Mouse (Mus musculus) intestine, embryonic 16.5 days (tissue): Measurements from ENCODE around the gene Ankar. TPM values are rescaled to one million over a fixed set of nuclear protein-coding genes. Genes with fewer than 3 reads are reported as not detected.

Experiments used
- ATAC-seq: fragments of 200-750 bp; cut with Nextera tagmentation; 2 replicates; pipeline ENCODE4 v1.8.0; 2017; ENCODE audit warnings: moderate TSS enrichment, moderate library complexity
- H3K27ac ChIP-seq: fragments of 300-500 bp; sonication (generic); 2 replicates; pipeline ENCODE4 v1.5.1; 2014; ENCODE audit warnings: mild to moderate bottlenecking, low read length
- H3K27me3 ChIP-seq: fragments of 300-500 bp; sonication (generic); replicated peaks from 2 replicates; pipeline ENCODE4 v1.6.1; 2014; ENCODE audit warnings: low read length, control low read depth, mixed read lengths; ENCODE audit not compliant: control insufficient read depth, insufficient read depth
- H3K36me3 ChIP-seq: fragments of 300-500 bp; sonication (generic); 2 replicates; pipeline ENCODE4 v1.6.1; 2014; ENCODE audit warnings: low read length, control low read depth; ENCODE audit not compliant: control insufficient read depth, insufficient read depth
- H3K4me1 ChIP-seq: fragments of 300-500 bp; sonication (generic); 2 replicates; pipeline ENCODE4 v1.6.1; 2014; ENCODE audit warnings: low read length, control low read depth, mixed read lengths; ENCODE audit not compliant: control insufficient read depth, insufficient read depth
- H3K4me2 ChIP-seq: fragments of 300-500 bp; sonication (generic); 2 replicates; pipeline ENCODE4 v1.6.1; 2014; ENCODE audit warnings: low read depth, low read length, control low read depth
- H3K4me3 ChIP-seq: fragments of 300-500 bp; sonication (generic); 2 replicates; pipeline ENCODE4 v1.5.1; 2014; ENCODE audit warnings: mild to moderate bottlenecking, low read length
- H3K9ac ChIP-seq: fragments of 300-500 bp; sonication (generic); 2 replicates; pipeline ENCODE4 v1.6.1; 2014; ENCODE audit warnings: low read depth, low read length
- H3K9me3 ChIP-seq: fragments of 300-500 bp; sonication (generic); 2 replicates; pipeline ENCODE4 v1.6.1; 2016; ENCODE audit warnings: low read length, control low read depth; ENCODE audit not compliant: control insufficient read depth
- WGBS: fragments of 180-500 bp; shearing (Covaris S2); extraction: QIAGEN DNeasy Blood & Tissue Kit; methylation state at CpG from one replicate; pipeline ENCODE4 v1.1.7; 2014; 5-methylcytosine and 5-hydroxymethylcytosine counted together
- polyA plus RNA-seq: library from polyadenylated mRNA; unstranded; fragments of >200 nt; fragmentation: Nextera tagmentation; extraction: Ambion mirVana; gene quantifications from 2 replicates; pipeline ENCODE4 v1.2.1, GENCODE M21; 2015

The Ankar gene
- polyA plus RNA-seq, 1 experiment from 2014 or later, result not detected

GRCm38 (mm10) chr1:72600778-72601177, 99.6 kb downstream of the Ankar start:
- Histone ChIP-seq H3K9ac (no peak overlapping the region), H3K4me3 (no peak overlapping the region), H3K4me2 (no peak overlapping the region), H3K9me3 (no peaks in the 10 kb centered on the region), H3K36me3 (peaks cover 6% of the 10 kb centered on the region), H3K27ac (no peak overlapping the region), H3K27me3 (no peaks in the 10 kb centered on the region), H3K4me1 (peaks cover 9% of the 10 kb centered on the region)
- ATAC-seq, result no peak
- 90% methylated on average over 5 of the region's 5 CpGs for WGBS

DNA sequence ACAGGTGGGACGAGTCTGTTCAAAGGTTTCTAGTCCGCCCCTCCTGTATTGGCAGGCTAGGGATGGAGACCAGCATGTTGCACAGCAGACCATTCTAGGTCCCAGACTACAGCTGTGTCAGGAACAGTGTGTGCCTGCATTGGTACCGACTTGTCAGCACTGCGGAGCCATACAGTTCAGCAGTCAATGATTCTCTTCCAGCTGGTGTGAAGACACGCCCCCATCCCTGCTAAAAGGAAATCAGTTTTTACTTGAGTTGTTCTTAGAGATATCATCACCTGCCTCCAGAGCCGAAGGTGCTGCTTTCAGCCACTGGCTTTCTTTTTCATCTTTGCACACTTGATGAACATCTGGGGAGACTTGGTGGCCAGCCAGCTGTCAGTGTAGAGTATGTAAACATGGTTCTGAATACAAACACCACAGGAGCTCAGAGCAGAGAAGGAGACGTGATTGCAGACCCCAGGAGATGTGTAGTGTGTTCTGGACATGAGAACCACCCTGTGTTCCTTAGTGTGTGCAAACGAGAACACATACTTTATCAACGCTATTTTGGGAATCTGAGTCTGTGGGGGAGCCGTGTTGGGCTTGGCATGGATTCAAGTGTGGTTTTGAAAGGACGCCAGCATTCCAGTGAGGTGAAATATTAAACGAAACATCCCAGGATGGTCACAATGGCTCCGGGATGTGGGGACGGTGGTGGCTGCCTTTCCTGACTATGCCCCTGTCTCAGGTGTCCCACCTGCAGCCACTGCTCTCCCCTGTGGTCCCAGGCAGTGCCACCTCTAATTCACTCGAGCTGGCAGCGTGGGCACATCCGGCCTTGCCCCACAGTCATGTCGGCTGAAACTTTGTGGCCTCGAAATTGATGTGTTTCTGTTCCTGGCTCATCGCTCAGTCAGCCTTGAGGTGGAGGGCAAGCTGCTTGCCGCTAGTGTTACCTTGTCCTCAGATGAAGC, 101.0 kb downstream of the Ankar start:
- peak; percentile 81 for ATAC-seq
- no peak overlapping the region for H3K9ac ChIP-seq
- H3K9me3 ChIP-seq, result no peaks in the 10 kb centered on the region
- WGBS, result 56% methylated on average over 21 of the region's 21 CpGs
- no peak overlapping the region for H3K4me3 ChIP-seq
- no peak overlapping the region for H3K4me2 ChIP-seq
- peaks cover 6% of the 10 kb centered on the region for H3K36me3 ChIP-seq
- H3K27ac ChIP-seq, result peak overlapping the region; percentile 9
- H3K4me1 ChIP-seq, result peaks cover 9% of the 10 kb centered on the region
- H3K27me3 ChIP-seq, result no peaks in the 10 kb centered on the region

DNA sequence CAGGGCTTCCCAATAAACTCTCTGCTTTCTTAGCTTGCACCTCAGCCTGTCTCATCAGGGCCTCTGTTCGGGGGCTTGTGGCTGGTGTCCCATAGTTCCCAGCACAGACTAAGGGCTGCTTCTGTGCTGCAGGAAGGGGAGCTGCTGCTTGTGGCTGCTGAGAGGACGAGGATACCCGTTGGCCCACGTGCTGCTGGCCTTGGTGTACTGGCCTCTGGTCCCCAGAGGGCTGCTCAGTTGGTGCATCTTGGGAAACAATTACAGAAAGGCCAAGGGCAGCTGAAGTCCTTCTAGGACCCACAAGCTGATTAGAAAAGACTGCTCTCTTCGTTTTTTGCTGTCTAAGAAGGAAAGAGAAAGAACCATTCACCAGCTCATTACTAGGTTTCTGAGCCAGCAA, 104.1 kb downstream of the Ankar start:
- no peaks in the 10 kb centered on the region for H3K27me3 ChIP-seq
- WGBS, result 87% methylated on average over 5 of the region's 5 CpGs
- H3K4me2 ChIP-seq, result no peak overlapping the region

DNA sequence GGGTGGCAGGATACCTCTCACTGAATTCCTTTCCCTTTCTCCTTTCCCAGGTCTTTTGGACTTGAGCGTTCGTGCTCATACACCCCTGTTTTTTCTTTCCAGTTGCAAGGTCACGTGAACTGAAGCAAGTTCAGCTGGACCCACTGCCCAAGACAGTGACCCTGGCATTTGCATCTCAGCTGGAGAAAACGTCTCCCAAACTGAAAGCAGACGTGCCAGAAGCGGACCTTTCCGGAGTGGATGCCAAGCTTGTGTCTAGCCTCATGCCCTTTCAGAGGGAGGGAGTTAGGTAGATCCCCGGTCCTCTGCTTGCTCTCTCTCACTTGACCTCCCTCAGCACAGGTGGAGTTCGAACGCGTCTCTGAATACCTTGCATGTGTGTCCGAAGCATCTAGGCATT, 104.7 kb downstream of the Ankar start:
- no peak for ATAC-seq
- Histone ChIP-seq H3K4me1 (peaks cover 9% of the 10 kb centered on the region), H3K9me3 (no peaks in the 10 kb centered on the region), H3K4me2 (no peak overlapping the region), H3K9ac (no peak overlapping the region), H3K4me3 (no peak overlapping the region), H3K36me3 (peaks cover 6% of the 10 kb centered on the region), H3K27me3 (no peaks in the 10 kb centered on the region), H3K27ac (no peak overlapping the region)
- WGBS, result 91% methylated on average over 12 of the region's 12 CpGs

More for the DNA sequence above, 104.1 kb downstream of the Ankar start:
- Histone ChIP-seq H3K4me3 (no peak overlapping the region), H3K9me3 (no peaks in the 10 kb centered on the region), H3K36me3 (peaks cover 8% of the 10 kb centered on the region), H3K27ac (no peak overlapping the region), H3K4me1 (peaks cover 9% of the 10 kb centered on the region), H3K9ac (no peak overlapping the region)
- ATAC-seq, result no peak

DNA sequence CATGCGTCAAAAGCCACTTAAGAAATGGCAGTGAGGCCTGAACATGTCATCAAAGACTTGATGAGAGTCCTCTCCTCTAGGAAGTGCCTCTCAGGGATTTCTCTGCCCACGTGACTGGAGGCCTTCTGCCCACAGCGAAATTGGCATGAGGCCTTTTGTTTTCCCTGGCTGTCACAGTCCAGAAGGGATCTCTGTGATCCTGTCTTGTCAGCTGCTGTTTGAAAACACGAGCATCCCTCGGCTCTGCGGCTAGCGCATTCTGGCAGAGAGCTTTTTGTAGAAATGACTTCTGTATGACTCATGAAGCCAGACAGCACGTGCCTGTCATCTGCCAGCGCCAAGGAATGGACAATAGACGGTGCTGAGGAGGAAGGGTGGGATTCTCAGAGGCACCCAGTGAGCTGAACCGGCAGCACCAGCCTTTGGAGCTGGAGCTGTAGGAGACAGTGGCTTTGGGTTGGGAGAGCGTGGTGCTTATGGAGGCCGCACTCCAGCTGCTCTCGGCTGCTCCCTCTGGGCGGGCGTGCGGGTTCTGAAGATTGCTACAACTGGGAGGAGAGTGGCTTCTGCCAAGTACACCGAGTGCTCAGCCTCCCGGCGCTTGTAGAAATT, 106.9 kb downstream of the Ankar start:
- Histone ChIP-seq H3K4me1 (no peaks in the 10 kb centered on the region), H3K4me3 (no peak overlapping the region), H3K9me3 (no peaks in the 10 kb centered on the region), H3K27me3 (no peaks in the 10 kb centered on the region), H3K36me3 (peaks cover 6% of the 10 kb centered on the region), H3K9ac (no peak overlapping the region), H3K4me2 (no peak overlapping the region), H3K27ac (no peak overlapping the region)
- WGBS, result 77% methylated on average over 20 of the region's 20 CpGs
- ATAC-seq, result no peak

Other genes with a start within 250 kb of the Ankar start
- gene March4, start 163.6 kb downstream of the Ankar start, polyA plus RNA-seq, result 0.27 and 0.32 TPM in 2 replicates
- gene Smarcal1, start 117.3 kb downstream of the Ankar start, polyA plus RNA-seq, result 16.2 and 16.4 TPM in 2 replicates
- 1,552 and 1,622 TPM in 2 replicates for gene Rpl37a, start 10.7 kb upstream of the Ankar start, polyA plus RNA-seq
- gene Igfbp2, start 123.9 kb upstream of the Ankar start, polyA plus RNA-seq, result 127 and 139 TPM in 2 replicates
- gene Igfbp5, start 174.3 kb upstream of the Ankar start, polyA plus RNA-seq, result 25.7 and 27.8 TPM in 2 replicates